Mouse (Mus musculus) testis, adult 2 months (tissue): ENCODE data around the gene Fxr2.

Experiments used
- CTCF ChIP-seq: fragments of 200-500 bp; IDR thresholded peaks from 2 replicates; pipeline ENCODE4 v1.5.1; 2012; ENCODE audit warnings: low read depth, mild to moderate bottlenecking, inconsistent platforms, low read length, moderate library complexity; ENCODE audit not compliant: control insufficient read depth, insufficient read depth, insufficient replicate concordance
- POLR2A ChIP-seq: fragments of 200-500 bp; IDR thresholded peaks from 2 replicates; pipeline ENCODE4 v1.6.1; 2012; ENCODE audit warnings: low read depth, mild to moderate bottlenecking, inconsistent platforms, low read length, moderate library complexity; ENCODE audit not compliant: control insufficient read depth

DNA sequence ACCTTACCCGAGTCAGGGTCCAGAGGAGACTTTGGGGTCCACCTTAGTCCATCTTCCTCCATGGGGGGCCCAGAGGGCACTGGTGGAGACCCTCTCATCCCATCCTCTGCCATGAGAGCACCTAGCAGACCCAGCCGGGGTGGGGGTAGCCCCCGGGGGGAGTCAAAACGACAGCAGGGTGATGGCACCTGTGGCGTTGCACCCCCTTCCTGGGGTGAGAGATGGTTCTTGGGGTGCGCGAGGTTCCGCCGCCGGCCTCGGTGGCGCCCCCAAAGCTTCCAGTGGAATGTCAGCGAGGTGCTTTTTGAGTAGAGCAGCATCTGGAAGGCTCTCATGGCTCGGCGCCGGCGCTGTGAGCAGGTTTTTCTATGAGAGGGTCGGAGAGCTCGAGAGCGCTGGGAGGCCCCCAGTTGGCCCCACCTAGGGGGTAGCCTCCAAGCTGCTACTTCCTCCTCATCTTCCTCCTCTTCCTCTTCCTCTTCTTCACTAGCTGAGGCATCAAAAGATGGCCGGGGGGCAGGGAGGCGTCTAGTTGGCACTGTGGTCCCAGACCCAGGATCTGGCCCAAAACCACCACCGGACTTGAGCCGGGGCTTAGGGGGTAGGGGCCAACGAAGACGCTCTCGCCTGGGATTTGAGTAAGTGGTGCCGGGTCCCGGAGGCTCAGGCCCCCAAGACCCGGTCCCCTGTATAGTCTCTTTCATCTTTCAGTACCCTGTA, 47.5 kb downstream of the Fxr2 start:
- TF ChIP-seq POLR2A: no peak
- no peak for TF ChIP-seq CTCF
